In genomic region chr8:70758616-70759561, GRCm38 (mm10) we compare ENCODE assay signal across 8 mouse cellular contexts. TPM values are rescaled to one million over a fixed set of nuclear protein-coding genes. Genes with fewer than 3 reads are reported as not detected.
DNase-seq lines count a peak whose midpoint lies in the region; ATAC-seq lines count a peak whose summit lies in the region.
"Had no signal": no experiment of that assay in that cellular context is flagged by ENCODE, and none has a peak within 500 bp of the region (broad histone marks: within the 10 kb centered on the region; RNA-seq: fewer than 3 reads in every experiment).

No protein-coding gene starts in this region.

- peak overlapping the region; percentile 68 for H3K4me3 ChIP-seq in megakaryocyte, embryonic 14.5 days (replicated peaks)
- H3K4me3 ChIP-seq in intestine, embryonic 16.5 days (ENCODE audit: low read length), result no peak overlapping the region
- H3K4me3 ChIP-seq in midbrain, embryonic 15.5 days, result no peak overlapping the region

- H3K4me2 ChIP-seq in intestine, embryonic 16.5 days (ENCODE audit: low read depth, low read length), result no peak overlapping the region
- peak overlapping the region; percentile 89; the same call in 1 of the 2 replicates for H3K4me2 ChIP-seq in midbrain, embryonic 15.5 days

- peak; percentile 89 for DNase-seq in adrenal gland, adult 2 months
- DNase-seq in cerebellum, postnatal 10 days, result peak; percentile 86 to 92
- no peak for DNase-seq in frontal cortex, postnatal 36 days (ENCODE audit: low spot score in 2 of 2)

- peaks cover 92% of the 10 kb centered on the region for H3K4me1 ChIP-seq in megakaryocyte, embryonic 14.5 days
- peaks cover 37% of the 10 kb centered on the region for H3K4me1 ChIP-seq in intestine, embryonic 16.5 days (ENCODE audit: control insufficient read depth, insufficient read depth, low read length)
- H3K4me1 ChIP-seq in midbrain, embryonic 15.5 days, result peaks cover 53% of the 10 kb centered on the region

- H3K9ac ChIP-seq in intestine, embryonic 16.5 days (ENCODE audit: low read depth, low read length), result peak overlapping the region; percentile 32
- H3K9ac ChIP-seq in midbrain, embryonic 15.5 days, result no peak overlapping the region

- 66% methylated on average over 19 of the region's 19 CpGs for WGBS in intestine, embryonic 16.5 days
- 68% methylated on average over 19 of the region's 19 CpGs for WGBS in midbrain, embryonic 15.5 days

- H3K27ac ChIP-seq in intestine, embryonic 16.5 days (ENCODE audit: low read length), result no peak overlapping the region
- H3K27ac ChIP-seq in midbrain, embryonic 15.5 days, result no peak overlapping the region

- ATAC-seq in megakaryocyte, adult 5-6 weeks (ENCODE audit: poor library complexity, severe bottlenecking), result no peak
- no peak for ATAC-seq in intestine, embryonic 16.5 days
- no peak for ATAC-seq in midbrain, embryonic 15.5 days (replicated peaks)

- H3K36me3 ChIP-seq in megakaryocyte, embryonic 14.5 days (replicated peaks; ENCODE audit: low read length), result peaks cover 44% of the 10 kb centered on the region
- peaks cover 7% of the 10 kb centered on the region; the same call in 1 of the 2 replicates for H3K36me3 ChIP-seq in intestine, embryonic 16.5 days (ENCODE audit: control insufficient read depth, insufficient read depth, low read length)
- H3K36me3 ChIP-seq in midbrain, embryonic 15.5 days (replicated peaks), result peaks cover 16% of the 10 kb centered on the region; the same call in 1 of the 2 replicates

- no peaks in the 10 kb centered on the region for H3K27me3 ChIP-seq in megakaryocyte, embryonic 14.5 days (replicated peaks)
- no peaks in the 10 kb centered on the region for H3K27me3 ChIP-seq in intestine, embryonic 16.5 days (replicated peaks; ENCODE audit: control insufficient read depth, insufficient read depth, low read length)
- H3K27me3 ChIP-seq in midbrain, embryonic 15.5 days (replicated peaks), result no peaks in the 10 kb centered on the region

- H3K9me3 ChIP-seq in megakaryocyte, embryonic 14.5 days, result no peaks in the 10 kb centered on the region
- H3K9me3 ChIP-seq in intestine, embryonic 16.5 days (ENCODE audit: control insufficient read depth, low read length), result no peaks in the 10 kb centered on the region
- H3K9me3 ChIP-seq in midbrain, embryonic 15.5 days, result no peaks in the 10 kb centered on the region

RNA-seq across cellular contexts. Expression of gene Mpv17l2, which starts 1.9 kb away (rescaled TPM):
- polyA plus RNA-seq in megakaryocyte, embryonic 14.5 days (2012; ENCODE audit: insufficient read depth, low replicate concordance), result 99.7 and 186 TPM in 2 replicates
- 34.4 and 44.7 TPM in 2 replicates for total RNA-seq in megakaryocyte, adult 5-6 weeks (2015)
- 8.4 and 15.9 TPM in 2 replicates for total RNA-seq in megakaryocyte, adult 5-6 weeks (2017)
- 100 to 1,000 TPM; 108 to 132 TPM for total RNA-seq in adrenal gland, adult 2 months (2021)
- polyA plus RNA-seq in adrenal gland, adult 2 months (2012; rRNA removed), result 359 and 417 TPM in 2 replicates
- 78.6 and 79.8 TPM in 2 replicates for polyA plus RNA-seq in intestine, embryonic 16.5 days (2015; fragmentation: Nextera tagmentation; extraction: Ambion mirVana)
- 36.6 and 38.4 TPM in 2 replicates for polyA plus RNA-seq in midbrain, embryonic 15.5 days (2015; fragmentation: Nextera tagmentation; extraction: Ambion mirVana)

RNA-seq across cellular contexts. Expression of gene Rab3a, which starts 4.4 kb away (rescaled TPM):
- polyA plus RNA-seq in megakaryocyte, embryonic 14.5 days (2012; ENCODE audit: insufficient read depth, low replicate concordance), result 7.8 and 38.4 TPM in 2 replicates
- total RNA-seq in megakaryocyte, adult 5-6 weeks (2015), result 3.3 and 5.8 TPM in 2 replicates
- total RNA-seq in megakaryocyte, adult 5-6 weeks (2017), result 2.1 and 5.1 TPM in 2 replicates
- total RNA-seq in adrenal gland, adult 2 months (2021), result 10 to 100 TPM; 49.1 to 85.5 TPM
- polyA plus RNA-seq in adrenal gland, adult 2 months (2012; rRNA removed), result 141 and 152 TPM in 2 replicates
- 24.9 and 25.6 TPM in 2 replicates for polyA plus RNA-seq in intestine, embryonic 16.5 days (2015; fragmentation: Nextera tagmentation; extraction: Ambion mirVana)
- 473 and 487 TPM in 2 replicates for polyA plus RNA-seq in midbrain, embryonic 15.5 days (2015; fragmentation: Nextera tagmentation; extraction: Ambion mirVana)

RNA-seq across cellular contexts. Expression of gene Pik3r2, which starts 17.6 kb away (rescaled TPM):
- 51.5 and 59.4 TPM in 2 replicates for polyA plus RNA-seq in megakaryocyte, embryonic 14.5 days (2012; ENCODE audit: insufficient read depth, low replicate concordance)
- total RNA-seq in megakaryocyte, adult 5-6 weeks (2015), result 4.6 and 5.0 TPM in 2 replicates
- total RNA-seq in megakaryocyte, adult 5-6 weeks (2017), result 14.7 and 14.9 TPM in 2 replicates
- 10 to 100 TPM; 37.2 to 49.0 TPM for total RNA-seq in adrenal gland, adult 2 months (2021)
- 296 and 305 TPM in 2 replicates for polyA plus RNA-seq in adrenal gland, adult 2 months (2012; rRNA removed)
- polyA plus RNA-seq in intestine, embryonic 16.5 days (2015; fragmentation: Nextera tagmentation; extraction: Ambion mirVana), result 63.7 and 65.3 TPM in 2 replicates
- 113 TPM in 2 replicates for polyA plus RNA-seq in midbrain, embryonic 15.5 days (2015; fragmentation: Nextera tagmentation; extraction: Ambion mirVana)

RNA-seq across cellular contexts. Expression of gene Pde4c, which starts 35.4 kb away (rescaled TPM):
- polyA plus RNA-seq in megakaryocyte, embryonic 14.5 days (2012; ENCODE audit: insufficient read depth, low replicate concordance), result 0.03 TPM in 1 of 2 replicates, not detected in the other
- total RNA-seq in megakaryocyte, adult 5-6 weeks (2015), result not detected in 2 replicates
- not detected in 2 replicates for total RNA-seq in megakaryocyte, adult 5-6 weeks (2017)
- 1 to 10 TPM in 1 of 2 experiments, under 1 TPM in 1; 0.76 to 1.0 TPM for total RNA-seq in adrenal gland, adult 2 months (2021)
- polyA plus RNA-seq in adrenal gland, adult 2 months (2012; rRNA removed), result 2.9 and 3.3 TPM in 2 replicates
- 0.28 and 0.64 TPM in 2 replicates for polyA plus RNA-seq in intestine, embryonic 16.5 days (2015; fragmentation: Nextera tagmentation; extraction: Ambion mirVana)
- polyA plus RNA-seq in midbrain, embryonic 15.5 days (2015; fragmentation: Nextera tagmentation; extraction: Ambion mirVana), result 0.15 and 0.46 TPM in 2 replicates

RNA-seq across cellular contexts. Expression of gene Gm3336, which starts 40.5 kb away (rescaled TPM):
- polyA plus RNA-seq in megakaryocyte, embryonic 14.5 days (2012; ENCODE audit: insufficient read depth, low replicate concordance), result 0.26 TPM in 1 of 2 replicates, not detected in the other
- not detected in 2 replicates for total RNA-seq in megakaryocyte, adult 5-6 weeks (2015)
- total RNA-seq in megakaryocyte, adult 5-6 weeks (2017), result not detected in 2 replicates
- total RNA-seq in adrenal gland, adult 2 months (2021), result under 1 TPM in 1 of 2 experiments, not detected in 1; 0.69 TPM
- 0.51 and 0.97 TPM in 2 replicates for polyA plus RNA-seq in adrenal gland, adult 2 months (2012; rRNA removed)
- 3.3 and 4.1 TPM in 2 replicates for polyA plus RNA-seq in intestine, embryonic 16.5 days (2015; fragmentation: Nextera tagmentation; extraction: Ambion mirVana)
- polyA plus RNA-seq in midbrain, embryonic 15.5 days (2015; fragmentation: Nextera tagmentation; extraction: Ambion mirVana), result not detected in 2 replicates
- total RNA-seq: left cerebral cortex, postnatal 10 days had no signal

Comparison
In these comparisons a context has a peak if more than half of its experiments do, and no peak if none do; other contexts are left out.
1. DNase-seq: peak in adrenal gland, adult 2 months (single experiment) and cerebellum, postnatal 10 days (2 of 2); none in frontal cortex, postnatal 36 days (0 of 2).